ENCODE assay signal across 10 mouse cellular contexts in the genomic region with DNA sequence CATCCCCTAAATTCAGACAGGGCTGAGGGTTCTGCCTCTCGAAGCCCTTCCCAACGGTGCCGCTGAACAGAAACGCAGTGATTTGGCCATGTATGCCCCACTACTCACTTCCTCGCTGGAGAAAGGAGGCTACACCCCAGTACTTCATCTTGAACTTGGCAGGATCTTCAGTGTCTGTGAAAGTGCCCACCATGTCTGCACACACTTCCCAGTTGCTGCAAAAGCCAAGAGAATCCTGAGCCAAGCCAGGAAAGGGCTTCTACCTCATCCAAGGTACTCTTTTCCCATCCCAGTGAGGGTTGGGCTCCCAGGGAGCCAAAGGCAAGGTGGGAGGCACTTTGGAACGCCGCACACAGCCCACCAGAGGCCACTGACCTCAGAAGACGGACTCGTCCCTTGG. TPM values are rescaled to one million over a fixed set of nuclear protein-coding genes. Genes with fewer than 3 reads are reported as not detected.
DNase-seq lines count a peak whose midpoint lies in the region; ATAC-seq and TF ChIP-seq lines count a peak whose summit lies in the region.
"Had no signal": no experiment of that assay in that cellular context is flagged by ENCODE, and none has a peak within 500 bp of the region (broad histone marks: within the 10 kb centered on the region; RNA-seq: fewer than 3 reads in every experiment).

No protein-coding gene starts in this region.

- H3K9me3 ChIP-seq in heart, embryonic 10.5 days, result no peaks in the 10 kb centered on the region
- H3K9me3 ChIP-seq in ES-E14 (ENCODE audit: control insufficient read depth, insufficient read depth, low read depth, low read length), result no peaks in the 10 kb centered on the region
- no peaks in the 10 kb centered on the region for H3K9me3 ChIP-seq in hindbrain, embryonic 11.5 days (ENCODE audit: control insufficient read depth, low read length)
- H3K9me3 ChIP-seq in midbrain, embryonic 10.5 days (replicated peaks), result no peaks in the 10 kb centered on the region

- H3K9ac ChIP-seq in ES-E14 (ENCODE audit: insufficient read depth, low read depth, low read length, poor library complexity, severe bottlenecking), result peak overlapping the region; percentile 56
- H3K9ac ChIP-seq in hindbrain, embryonic 11.5 days (ENCODE audit: low read depth, low read length), result no peak overlapping the region

- DNase-seq in heart, embryonic 10.5 days (ENCODE audit: low spot score), result no peak
- DNase-seq in heart, postnatal 14 days, result no peak
- DNase-seq in ES-E14 (ENCODE audit: low read depth, low spot score), result no peak
- no peak for DNase-seq in hindbrain, embryonic 11.5 days (ENCODE audit: low spot score)
- no peak for DNase-seq in midbrain, embryonic 10.5 days (ENCODE audit: low spot score)
- no peak for DNase-seq in layer of hippocampus, adult 18-20 months (ENCODE audit: low spot score in 2 of 2)
- DNase-seq in Muller cell, postnatal 12 days (ENCODE audit: inconsistent ontology term), result no peak
- no peak for DNase-seq in natural killer cell, adult 2 months (ENCODE audit: low spot score in 2 of 2)

- peak overlapping the region; percentile 97; the same call in 1 of the 2 replicates for H3K4me2 ChIP-seq in hindbrain, embryonic 11.5 days (replicated peaks; ENCODE audit: low read depth, low read length)

- 21% methylated on average over 9 of the region's 9 CpGs for WGBS in heart, embryonic 10.5 days
- WGBS in hindbrain, embryonic 11.5 days, result 32% methylated on average over 9 of the region's 9 CpGs
- 28% methylated on average over 9 of the region's 9 CpGs for WGBS in midbrain, embryonic 10.5 days

- no peaks in the 10 kb centered on the region for H3K36me3 ChIP-seq in heart, embryonic 10.5 days
- H3K36me3 ChIP-seq in ES-E14 (ENCODE audit: control insufficient read depth, insufficient read depth, low read length, poor library complexity, severe bottlenecking), result no peaks in the 10 kb centered on the region
- no peaks in the 10 kb centered on the region for H3K36me3 ChIP-seq in hindbrain, embryonic 11.5 days (ENCODE audit: control insufficient read depth, insufficient read depth, low read length)
- H3K36me3 ChIP-seq in midbrain, embryonic 10.5 days, result no peaks in the 10 kb centered on the region

- peaks cover 62% of the 10 kb centered on the region for H3K27me3 ChIP-seq in heart, embryonic 10.5 days (ENCODE audit: insufficient read depth, poor library complexity, severe bottlenecking)
- peaks cover 11% of the 10 kb centered on the region for H3K27me3 ChIP-seq in hindbrain, embryonic 11.5 days (ENCODE audit: control insufficient read depth, insufficient read depth, low read length)
- peaks cover 51% of the 10 kb centered on the region for H3K27me3 ChIP-seq in midbrain, embryonic 10.5 days (ENCODE audit: low read depth, poor library complexity, severe bottlenecking)

- in situ Hi-C loops in ES-E14 (cut with MboI; ENCODE audit: low sequenced_read_pairs in 2 of 2, unreplicated experiment in 2 of 2), result no loop called here

- H3K27ac ChIP-seq in heart, embryonic 10.5 days, result no peak overlapping the region
- H3K27ac ChIP-seq in ES-E14 (ENCODE audit: insufficient read depth, low read depth, low read length, poor library complexity, severe bottlenecking), result no peak overlapping the region
- H3K27ac ChIP-seq in hindbrain, embryonic 11.5 days (ENCODE audit: low read depth, low read length), result no peak overlapping the region
- peak overlapping the region; percentile 84; the same call in 1 of the 2 replicates for H3K27ac ChIP-seq in midbrain, embryonic 10.5 days (replicated peaks)

- H3K4me3 ChIP-seq in heart, embryonic 10.5 days, result peak overlapping the region; percentile 75
- peak overlapping the region; percentile 73 to 83; a peak in 3 of 4 replicates for H3K4me3 ChIP-seq in ES-E14 (ENCODE audit: insufficient read depth in 1 of 2, low read depth in 1 of 2, low read length in 2 of 2, poor library complexity in 1 of 2, severe bottlenecking in 1 of 2)
- peak overlapping the region; percentile 62; the same call in 1 of the 2 replicates for H3K4me3 ChIP-seq in hindbrain, embryonic 11.5 days (ENCODE audit: low read depth, low read length)
- peak overlapping the region; percentile 72 for H3K4me3 ChIP-seq in midbrain, embryonic 10.5 days

- intact Hi-C loops in heart, postnatal 14 days (cut with DNase I), result no loop called here

- ATAC-seq in hindbrain, embryonic 11.5 days (ENCODE audit: low FRiP score), result no peak
- ATAC-seq: inflammation-experienced regulatory T-cells, adult 6 months had no signal

- peaks cover 13% of the 10 kb centered on the region for H3K4me1 ChIP-seq in heart, embryonic 10.5 days
- peaks cover 0 to 5% of the 10 kb centered on the region in 2 experiments; a peak in 1 of 4 replicates for H3K4me1 ChIP-seq in ES-E14 (ENCODE audit: control insufficient read depth in 2 of 2, insufficient read depth in 2 of 2, low read length in 2 of 2, poor library complexity in 1 of 2)
- no peaks in the 10 kb centered on the region for H3K4me1 ChIP-seq in hindbrain, embryonic 11.5 days (replicated peaks; ENCODE audit: control insufficient read depth, insufficient read depth, low read length)
- peaks cover 11% of the 10 kb centered on the region for H3K4me1 ChIP-seq in midbrain, embryonic 10.5 days

TF ChIP-seq in ES-E14, 5 proteins besides CTCF, POLR2A, EP300 and RAD21:
- TF ChIP-seq HCFC1 (IDR thresholded peaks at IDR 0.05; ENCODE audit: borderline replicate concordance, insufficient read depth, low read length) (no peak), ZC3H11A (IDR thresholded peaks at IDR 0.05; ENCODE audit: borderline replicate concordance, low read depth, low read length) (no peak), MAFK (IDR thresholded peaks at IDR 0.05; ENCODE audit: insufficient read depth, low read depth, low read length) (no peak), CHD2 (IDR thresholded peaks at IDR 0.05; ENCODE audit: low read depth, low read length) (no peak), ZNF384 (IDR thresholded peaks at IDR 0.05; ENCODE audit: low read depth, low read length) (no peak)

RNA-seq across cellular contexts. Expression of gene Rbp4, which starts 1.2 kb away (rescaled TPM):
- 9.0 and 226 TPM in 2 replicates for polyA plus RNA-seq in heart, embryonic 10.5 days (2016; fragmentation: Nextera tagmentation; extraction: Ambion mirVana)
- total RNA-seq in heart, postnatal 14 days (2021), result 1 to 10 TPM; 2.4 to 2.6 TPM
- total RNA-seq in ES-E14 (2012; rRNA removed), result 2.7 and 3.4 TPM in 2 replicates
- 1.1 and 2.0 TPM in 2 replicates for polyA plus RNA-seq in hindbrain, embryonic 11.5 days (2014; fragmentation: Nextera tagmentation; extraction: Ambion mirVana)
- polyA plus RNA-seq in midbrain, embryonic 10.5 days (2016; fragmentation: Nextera tagmentation; extraction: Ambion mirVana), result 2.3 TPM in 2 replicates
- 10 to 100 TPM; 11.3 to 12.4 TPM for total RNA-seq in layer of hippocampus, adult 18-20 months (2021)
- polyA plus RNA-seq: inflammation-experienced regulatory T-cells, adult 6 months had no signal

RNA-seq across cellular contexts. Expression of gene Pde6c, which starts 8.7 kb away (rescaled TPM):
- polyA plus RNA-seq in heart, embryonic 10.5 days (2016; fragmentation: Nextera tagmentation; extraction: Ambion mirVana), result 0.30 TPM in 1 of 2 replicates, not detected in the other
- total RNA-seq in heart, postnatal 14 days (2021), result not detected
- not detected in 2 replicates for total RNA-seq in ES-E14 (2012; rRNA removed)
- 0.24 TPM in 1 of 2 replicates, not detected in the other for polyA plus RNA-seq in hindbrain, embryonic 11.5 days (2014; fragmentation: Nextera tagmentation; extraction: Ambion mirVana)
- polyA plus RNA-seq in midbrain, embryonic 10.5 days (2016; fragmentation: Nextera tagmentation; extraction: Ambion mirVana), result 0.11 TPM in 1 of 2 replicates, not detected in the other
- under 1 TPM; 0.20 TPM for total RNA-seq in layer of hippocampus, adult 18-20 months (2021)
- polyA plus RNA-seq: C2C12; inflammation-experienced regulatory T-cells, adult 6 months had no signal

RNA-seq across cellular contexts. Expression of gene Ffar4, which starts 27.1 kb away (rescaled TPM):
- 0.14 and 1.5 TPM in 2 replicates for polyA plus RNA-seq in heart, embryonic 10.5 days (2016; fragmentation: Nextera tagmentation; extraction: Ambion mirVana)
- total RNA-seq in heart, postnatal 14 days (2021), result 1 to 10 TPM in 1 of 2 experiments, under 1 TPM in 1; 0.15 to 1.2 TPM
- 0.22 and 0.90 TPM in 2 replicates for total RNA-seq in ES-E14 (2012; rRNA removed)
- polyA plus RNA-seq in hindbrain, embryonic 11.5 days (2014; fragmentation: Nextera tagmentation; extraction: Ambion mirVana), result not detected in 2 replicates
- 0.12 TPM in 1 of 2 replicates, not detected in the other for polyA plus RNA-seq in midbrain, embryonic 10.5 days (2016; fragmentation: Nextera tagmentation; extraction: Ambion mirVana)
- not detected for total RNA-seq in layer of hippocampus, adult 18-20 months (2021)
- polyA plus RNA-seq: C2C12 had no signal
